Mouse (Mus musculus) forebrain, embryonic 10.5 days (tissue): ENCODE measurements around the gene C8b. TPM values are rescaled to one million over a fixed set of nuclear protein-coding genes. Genes with fewer than 3 reads are reported as not detected.

Experiments used
- DNase-seq: peaks from one replicate; pipeline ENCODE4 v3.0.0-alpha.2; 2017; ENCODE audit warnings: low spot score; ENCODE audit errors: extremely low spot score
- H3K27ac ChIP-seq: fragments of 300-500 bp; sonication (generic); 2 replicates; pipeline ENCODE4 v1.5.1; 2016; ENCODE audit warnings: mild to moderate bottlenecking
- H3K27me3 ChIP-seq: fragments of 300-500 bp; sonication (generic); 2 replicates; pipeline ENCODE4 v1.6.1; 2016; ENCODE audit warnings: mild to moderate bottlenecking; ENCODE audit not compliant: poor library complexity, severe bottlenecking
- H3K36me3 ChIP-seq: fragments of 300-500 bp; sonication (generic); replicated peaks from 2 replicates; pipeline ENCODE4 v1.6.1; 2016; ENCODE audit warnings: mild to moderate bottlenecking, moderate library complexity
- H3K4me1 ChIP-seq: fragments of 300-500 bp; sonication (generic); 2 replicates; pipeline ENCODE4 v1.6.1; 2016
- H3K4me3 ChIP-seq: fragments of 300-500 bp; sonication (generic); 2 replicates; pipeline ENCODE4 v1.5.1; 2016; ENCODE audit warnings: mild to moderate bottlenecking, moderate library complexity
- H3K9me3 ChIP-seq: fragments of 300-500 bp; sonication (generic); 2 replicates; pipeline ENCODE4 v1.6.1; 2016; ENCODE audit warnings: mild to moderate bottlenecking, moderate library complexity
- WGBS: fragments of 180-500 bp; shearing (Covaris S2); methylation state at CpG from one replicate; pipeline ENCODE4 v1.1.7; 2016; 5-methylcytosine and 5-hydroxymethylcytosine counted together
- polyA plus RNA-seq: library from polyadenylated mRNA; unstranded; fragments of >200 nt; fragmentation: Nextera tagmentation; extraction: Ambion mirVana; gene quantifications from 2 replicates; pipeline ENCODE4 v1.2.1, GENCODE M21; 2016

C8b gene
- polyA plus RNA-seq, 1 experiment from 2014 or later, result not detected

GRCm38 (mm10) chr4:104770331-104770730 lies 4.2 kb downstream of the C8b start:
- Histone ChIP-seq H3K36me3 (no peaks in the 10 kb centered on the region), H3K27me3 (peaks cover 19% of the 10 kb centered on the region; the same call in 1 of the 2 replicates), H3K4me3 (no peak overlapping the region), H3K4me1 (no peaks in the 10 kb centered on the region), H3K9me3 (no peaks in the 10 kb centered on the region), H3K27ac (no peak overlapping the region)
- DNase-seq, result no peak
- WGBS, result 83% methylated on average over 4 of the region's 4 CpGs

- Histone ChIP-seq H3K27ac (no peak overlapping the region), H3K27me3 (peaks cover 19% of the 10 kb centered on the region; the same call in 1 of the 2 replicates), H3K9me3 (no peaks in the 10 kb centered on the region), H3K4me3 (no peak overlapping the region), H3K4me1 (no peaks in the 10 kb centered on the region), H3K36me3 (no peaks in the 10 kb centered on the region)
- DNase-seq, result no peak
- WGBS, result 44% methylated on average over 3 of the region's 3 CpGs
These were observed 9.5 kb downstream of the C8b start for GRCm38 (mm10) chr4:104775601-104776000.

- H3K4me1 ChIP-seq, result no peaks in the 10 kb centered on the region
- H3K27ac ChIP-seq, result no peak overlapping the region
- no peak for DNase-seq
- WGBS, result 92% methylated on average over 5 of the region's 5 CpGs
- no peak overlapping the region for H3K4me3 ChIP-seq
- H3K27me3 ChIP-seq, result peaks cover 2% of the 10 kb centered on the region; the same call in 1 of the 2 replicates
- no peaks in the 10 kb centered on the region for H3K36me3 ChIP-seq
- no peaks in the 10 kb centered on the region for H3K9me3 ChIP-seq
These were observed 13.3 kb downstream of the C8b start for GRCm38 (mm10) chr4:104779460-104779859.

- H3K4me1 ChIP-seq, result no peaks in the 10 kb centered on the region
- no peaks in the 10 kb centered on the region for H3K9me3 ChIP-seq
- WGBS, result 92% methylated on average over 3 of the region's 3 CpGs
- H3K36me3 ChIP-seq, result no peaks in the 10 kb centered on the region
- no peak overlapping the region for H3K27ac ChIP-seq
- no peaks in the 10 kb centered on the region for H3K27me3 ChIP-seq
- no peak overlapping the region for H3K4me3 ChIP-seq
- DNase-seq, result no peak
These were observed 15.3 kb downstream of the C8b start for GRCm38 (mm10) chr4:104781441-104781840.

GRCm38 (mm10) chr4:104782346-104782745 lies 16.2 kb downstream of the C8b start:
- H3K27me3 ChIP-seq, result no peaks in the 10 kb centered on the region
- H3K27ac ChIP-seq, result no peak overlapping the region
- no peaks in the 10 kb centered on the region for H3K4me1 ChIP-seq
- H3K4me3 ChIP-seq, result no peak overlapping the region
- 88% methylated on average over 4 of the region's 4 CpGs for WGBS
- no peak for DNase-seq
- H3K36me3 ChIP-seq, result no peaks in the 10 kb centered on the region
- H3K9me3 ChIP-seq, result no peaks in the 10 kb centered on the region

- H3K36me3 ChIP-seq, result no peaks in the 10 kb centered on the region
- no peak for DNase-seq
- H3K9me3 ChIP-seq, result no peaks in the 10 kb centered on the region
- H3K27me3 ChIP-seq, result no peaks in the 10 kb centered on the region
- no peak overlapping the region for H3K27ac ChIP-seq
- 92% methylated on average over 4 of the region's 4 CpGs for WGBS
- no peaks in the 10 kb centered on the region for H3K4me1 ChIP-seq
- no peak overlapping the region for H3K4me3 ChIP-seq
These were observed 26.0 kb downstream of the C8b start for GRCm38 (mm10) chr4:104792111-104792510.

- H3K4me3 ChIP-seq, result no peak overlapping the region
- no peaks in the 10 kb centered on the region for H3K27me3 ChIP-seq
- peaks cover 15% of the 10 kb centered on the region for H3K4me1 ChIP-seq
- 0 out of 2 replicates have a peak overlapping the region, but pooled peaks have one; percentile 8 for H3K27ac ChIP-seq
- H3K36me3 ChIP-seq, result no peaks in the 10 kb centered on the region
- DNase-seq, result no peak
- WGBS, result 85% methylated on average over 9 of the region's 9 CpGs
- no peaks in the 10 kb centered on the region for H3K9me3 ChIP-seq
These were observed 32.8 kb downstream of the C8b start for GRCm38 (mm10) chr4:104798951-104799350.

- H3K4me1 ChIP-seq, result peaks cover 15% of the 10 kb centered on the region
- H3K9me3 ChIP-seq, result no peaks in the 10 kb centered on the region
- no peak overlapping the region for H3K4me3 ChIP-seq
- DNase-seq, result no peak
- H3K27ac ChIP-seq, result no peak overlapping the region
- 90% methylated on average over 3 of the region's 3 CpGs for WGBS
- H3K27me3 ChIP-seq, result no peaks in the 10 kb centered on the region
- no peaks in the 10 kb centered on the region for H3K36me3 ChIP-seq
These were observed 35.5 kb downstream of the C8b start for GRCm38 (mm10) chr4:104801625-104802024.

- Histone ChIP-seq H3K9me3 (no peaks in the 10 kb centered on the region), H3K4me3 (no peak overlapping the region), H3K36me3 (no peaks in the 10 kb centered on the region), H3K27ac (no peak overlapping the region), H3K27me3 (no peaks in the 10 kb centered on the region), H3K4me1 (peaks cover 5% of the 10 kb centered on the region)
- 90% methylated on average over 4 of the region's 4 CpGs for WGBS
- DNase-seq, result no peak
These were observed 38.0 kb downstream of the C8b start for GRCm38 (mm10) chr4:104804100-104804499.

GRCm38 (mm10) chr4:104805414-104806257 lies 39.5 kb downstream of the C8b start:
- WGBS, result 87% methylated on average over 19 of the region's 19 CpGs
- Histone ChIP-seq H3K9me3 (no peaks in the 10 kb centered on the region), H3K4me3 (no peak overlapping the region), H3K36me3 (no peaks in the 10 kb centered on the region), H3K27me3 (no peaks in the 10 kb centered on the region), H3K27ac (no peak overlapping the region), H3K4me1 (peaks cover 11% of the 10 kb centered on the region)
- DNase-seq, result no peak

GRCm38 (mm10) chr4:104810710-104811286 lies 44.7 kb downstream of the C8b start:
- WGBS, result 84% methylated on average over 10 of the region's 10 CpGs
- Histone ChIP-seq H3K9me3 (no peaks in the 10 kb centered on the region), H3K27ac (no peak overlapping the region), H3K27me3 (no peaks in the 10 kb centered on the region), H3K36me3 (no peaks in the 10 kb centered on the region), H3K4me3 (no peak overlapping the region), H3K4me1 (peaks cover 17% of the 10 kb centered on the region)
- DNase-seq, result no peak

- WGBS, result 77% methylated on average over 2 of the region's 2 CpGs
- H3K4me3 ChIP-seq, result no peak overlapping the region
- no peaks in the 10 kb centered on the region for H3K36me3 ChIP-seq
- H3K27me3 ChIP-seq, result no peaks in the 10 kb centered on the region
- no peak for DNase-seq
- H3K27ac ChIP-seq, result no peak overlapping the region
- H3K4me1 ChIP-seq, result peaks cover 17% of the 10 kb centered on the region
- H3K9me3 ChIP-seq, result no peaks in the 10 kb centered on the region
These were observed 47.5 kb downstream of the C8b start for GRCm38 (mm10) chr4:104813617-104814016.

- Histone ChIP-seq H3K9me3 (no peaks in the 10 kb centered on the region), H3K4me1 (peaks cover 20% of the 10 kb centered on the region), H3K27me3 (no peaks in the 10 kb centered on the region), H3K27ac (no peak overlapping the region), H3K36me3 (no peaks in the 10 kb centered on the region), H3K4me3 (no peak overlapping the region)
- WGBS, result 89% methylated on average over 4 of the region's 4 CpGs
- DNase-seq, result no peak
These were observed 50.6 kb downstream of the C8b start for GRCm38 (mm10) chr4:104816519-104817232.
